Mouse (Mus musculus) ES-Bruce4 (cell line): ENCODE data around the gene Slc25a21. TPM values are rescaled to one million over a fixed set of nuclear protein-coding genes. Genes with fewer than 3 reads are reported as not detected.

Source experiments
- H3K27ac ChIP-seq: 2 replicates; pipeline ENCODE4 v1.5.1; 2012; ENCODE audit warnings: low read length, inconsistent platforms; ENCODE audit not compliant: insufficient read depth
- H3K27me3 ChIP-seq: 2 replicates; pipeline ENCODE4 v1.6.1; 2012; ENCODE audit warnings: mild to moderate bottlenecking, low read length, inconsistent platforms; ENCODE audit not compliant: control insufficient read depth, poor library complexity, insufficient read depth, severe bottlenecking
- H3K36me3 ChIP-seq: 2 replicates; pipeline ENCODE4 v1.6.1; 2012; ENCODE audit warnings: inconsistent platforms, mild to moderate bottlenecking, low read length, moderate library complexity; ENCODE audit not compliant: control insufficient read depth, poor library complexity, insufficient read depth, severe bottlenecking
- H3K4me1 ChIP-seq: one replicate; pipeline ENCODE4 v1.8.1; 2011; ENCODE audit warnings: low read length; ENCODE audit not compliant: control insufficient read depth, insufficient read depth
- H3K4me3 ChIP-seq: 2 replicates; pipeline ENCODE4 v1.5.1; 2011; ENCODE audit warnings: low read depth, mild to moderate bottlenecking, low read length
- H3K9ac ChIP-seq: 2 replicates; pipeline ENCODE4 v1.6.1; 2012; ENCODE audit warnings: low read depth, mild to moderate bottlenecking, inconsistent platforms; ENCODE audit not compliant: poor library complexity, severe bottlenecking
- H3K9me3 ChIP-seq: replicated peaks from 2 replicates; pipeline ENCODE4 v1.6.1; 2012; ENCODE audit warnings: mild to moderate bottlenecking, low read length, inconsistent platforms; ENCODE audit not compliant: control insufficient read depth, poor library complexity, insufficient read depth, severe bottlenecking
- CTCF ChIP-seq: IDR thresholded peaks from one replicate; pipeline ENCODE4 v1.8.1; 2011; ENCODE audit warnings: low read depth, low read length
- EP300 ChIP-seq: IDR thresholded peaks from 2 replicates; pipeline ENCODE4 v1.6.1; 2011; ENCODE audit warnings: low read depth, low read length; ENCODE audit not compliant: insufficient read depth
- POLR2A ChIP-seq: IDR thresholded peaks from one replicate; pipeline ENCODE4 v1.8.1; 2011; ENCODE audit warnings: low read length; ENCODE audit not compliant: insufficient read depth
- polyA plus RNA-seq: library from polyadenylated mRNA; stranded (reverse); fragments of >200 nt; gene quantifications from 2 replicates; pipeline ENCODE4 v1.2.4, GENCODE M21; 2011; ENCODE audit warnings: low read depth; ENCODE audit not compliant: missing spikeins, insufficient read depth, insufficient read length

Slc25a21 gene
- polyA plus RNA-seq, 1 experiment, result not detected

DNA sequence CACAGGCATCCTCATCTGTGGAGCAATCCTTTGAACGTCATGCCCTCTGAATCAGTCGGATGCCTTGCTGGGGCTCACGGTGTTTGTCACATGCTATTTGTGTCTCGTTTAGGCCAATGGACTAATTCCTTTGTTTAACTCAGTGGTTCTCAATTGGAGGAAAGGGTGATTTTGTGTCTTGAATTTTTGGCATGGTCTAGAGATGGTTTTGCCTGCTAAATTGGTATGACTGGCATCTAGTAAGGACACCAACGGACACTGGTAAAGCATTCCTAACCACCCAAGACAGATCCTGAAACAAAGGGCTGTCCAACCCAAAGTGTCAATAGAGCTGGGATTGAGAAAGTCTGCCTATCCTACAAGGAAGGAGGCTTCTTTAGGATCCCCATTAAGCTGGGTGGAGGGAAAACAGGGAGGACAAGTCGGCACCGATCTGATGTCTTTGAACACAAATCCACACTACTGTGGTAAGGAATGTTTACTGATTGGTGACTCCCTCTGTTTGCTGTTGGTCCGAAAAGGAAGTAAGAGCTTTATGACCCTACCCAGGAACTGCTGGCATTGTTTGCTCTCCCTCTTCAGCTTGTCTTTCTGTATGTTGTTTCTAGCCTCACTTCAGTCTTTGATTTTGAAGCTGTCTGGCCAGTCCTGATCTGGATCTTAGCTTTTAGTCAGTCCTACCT is 294.4 kb downstream of the Slc25a21 start:
- no peak overlapping the region for H3K4me3 ChIP-seq
- H3K27me3 ChIP-seq, result no peaks in the 10 kb centered on the region
- no peaks in the 10 kb centered on the region for H3K4me1 ChIP-seq
- H3K9me3 ChIP-seq, result no peaks in the 10 kb centered on the region
- TF ChIP-seq EP300, result no peak
- no peak for TF ChIP-seq CTCF
- TF ChIP-seq POLR2A, result no peak
- no peaks in the 10 kb centered on the region for H3K36me3 ChIP-seq
- H3K9ac ChIP-seq, result no peak overlapping the region
- H3K27ac ChIP-seq, result no peak overlapping the region

DNA sequence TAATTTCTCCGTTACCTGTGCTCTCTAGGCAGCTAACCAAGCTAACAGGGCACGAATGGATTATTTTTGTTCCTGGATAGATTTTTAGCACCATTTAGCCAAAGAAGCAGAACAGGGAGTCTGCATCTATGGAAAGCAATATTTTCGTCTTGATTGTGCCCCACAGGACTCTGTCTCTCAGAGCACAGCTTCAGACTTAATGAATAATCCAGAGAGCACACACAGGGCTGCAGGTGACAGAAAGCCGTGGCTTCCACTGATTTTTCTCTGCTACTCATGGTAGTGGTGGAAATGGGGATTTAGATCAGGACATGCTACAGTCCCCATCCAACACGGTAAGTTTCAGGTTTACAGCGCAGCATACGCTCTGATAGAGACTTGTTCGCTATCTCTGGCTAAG is 299.3 kb downstream of the Slc25a21 start:
- no peak overlapping the region for H3K27ac ChIP-seq
- no peaks in the 10 kb centered on the region for H3K27me3 ChIP-seq

DNA sequence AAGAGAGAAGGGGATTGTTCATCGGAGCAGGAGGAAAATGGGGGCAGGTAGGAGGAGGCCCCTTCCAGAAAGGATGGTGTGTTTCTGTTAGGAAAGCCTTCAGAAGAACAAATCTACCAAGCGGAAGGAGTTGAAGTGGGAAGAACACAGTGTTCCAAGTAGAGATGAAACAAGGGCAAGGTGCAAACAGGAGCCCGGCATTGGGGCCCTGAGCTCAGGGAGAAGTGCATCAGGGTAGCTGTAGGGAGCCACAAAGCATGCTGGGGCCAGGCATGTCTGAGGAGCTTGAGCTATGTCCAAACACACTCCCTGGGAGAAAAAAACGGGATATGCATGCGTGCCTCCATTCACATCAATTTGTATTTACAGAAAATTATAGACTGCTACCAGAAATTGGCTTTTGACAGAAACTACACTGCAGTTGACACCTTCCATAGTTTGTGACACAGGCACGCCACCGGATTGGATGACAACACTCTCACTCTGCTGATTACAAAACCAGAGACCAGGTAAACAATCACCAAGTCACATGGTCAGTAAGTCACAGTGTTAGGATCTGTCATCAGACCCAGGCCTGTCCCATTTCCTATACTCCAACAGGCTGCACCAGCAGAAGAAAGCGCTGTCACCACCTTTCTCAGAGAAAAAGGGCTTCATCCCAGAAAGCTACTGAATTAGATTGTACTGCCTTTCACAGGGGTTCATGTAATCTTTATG is 299.9 kb downstream of the Slc25a21 start:
- Histone ChIP-seq H3K27ac (no peak overlapping the region), H3K36me3 (no peaks in the 10 kb centered on the region), H3K9ac (no peak overlapping the region), H3K9me3 (no peaks in the 10 kb centered on the region), H3K4me1 (no peaks in the 10 kb centered on the region), H3K27me3 (no peaks in the 10 kb centered on the region), H3K4me3 (no peak overlapping the region)
- TF ChIP-seq CTCF (no peak), POLR2A (no peak), EP300 (no peak)

More for the DNA sequence above, 299.3 kb downstream of the Slc25a21 start:
- TF ChIP-seq CTCF, result no peak
- no peak for TF ChIP-seq POLR2A
- no peak for TF ChIP-seq EP300
- Histone ChIP-seq H3K36me3 (no peaks in the 10 kb centered on the region), H3K4me3 (no peak overlapping the region), H3K4me1 (no peaks in the 10 kb centered on the region), H3K9me3 (no peaks in the 10 kb centered on the region), H3K9ac (no peak overlapping the region)

DNA sequence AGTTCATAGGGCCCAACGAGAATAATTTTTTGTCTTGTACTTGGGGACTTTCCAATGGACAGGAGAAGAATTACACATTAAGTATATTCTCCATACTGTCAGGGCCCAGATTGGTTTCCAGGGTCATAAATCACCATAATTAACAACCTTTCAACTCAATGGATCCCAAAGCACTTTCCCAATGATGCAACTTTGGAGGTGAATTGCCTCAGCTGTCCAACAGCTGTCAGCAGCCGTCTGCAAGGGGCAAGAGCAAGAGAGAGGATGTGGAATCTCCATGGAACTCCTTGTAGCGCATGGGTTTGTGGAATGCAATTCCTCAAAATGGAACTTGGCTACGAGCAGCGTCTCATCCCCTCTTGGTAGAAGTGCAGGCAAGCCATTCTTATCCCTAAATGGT is 302.3 kb downstream of the Slc25a21 start:
- Histone ChIP-seq H3K27me3 (no peaks in the 10 kb centered on the region), H3K36me3 (no peaks in the 10 kb centered on the region), H3K27ac (no peak overlapping the region), H3K4me1 (no peaks in the 10 kb centered on the region), H3K4me3 (no peak overlapping the region), H3K9me3 (no peaks in the 10 kb centered on the region), H3K9ac (no peak overlapping the region)
- TF ChIP-seq CTCF (no peak), EP300 (no peak), POLR2A (no peak)

DNA sequence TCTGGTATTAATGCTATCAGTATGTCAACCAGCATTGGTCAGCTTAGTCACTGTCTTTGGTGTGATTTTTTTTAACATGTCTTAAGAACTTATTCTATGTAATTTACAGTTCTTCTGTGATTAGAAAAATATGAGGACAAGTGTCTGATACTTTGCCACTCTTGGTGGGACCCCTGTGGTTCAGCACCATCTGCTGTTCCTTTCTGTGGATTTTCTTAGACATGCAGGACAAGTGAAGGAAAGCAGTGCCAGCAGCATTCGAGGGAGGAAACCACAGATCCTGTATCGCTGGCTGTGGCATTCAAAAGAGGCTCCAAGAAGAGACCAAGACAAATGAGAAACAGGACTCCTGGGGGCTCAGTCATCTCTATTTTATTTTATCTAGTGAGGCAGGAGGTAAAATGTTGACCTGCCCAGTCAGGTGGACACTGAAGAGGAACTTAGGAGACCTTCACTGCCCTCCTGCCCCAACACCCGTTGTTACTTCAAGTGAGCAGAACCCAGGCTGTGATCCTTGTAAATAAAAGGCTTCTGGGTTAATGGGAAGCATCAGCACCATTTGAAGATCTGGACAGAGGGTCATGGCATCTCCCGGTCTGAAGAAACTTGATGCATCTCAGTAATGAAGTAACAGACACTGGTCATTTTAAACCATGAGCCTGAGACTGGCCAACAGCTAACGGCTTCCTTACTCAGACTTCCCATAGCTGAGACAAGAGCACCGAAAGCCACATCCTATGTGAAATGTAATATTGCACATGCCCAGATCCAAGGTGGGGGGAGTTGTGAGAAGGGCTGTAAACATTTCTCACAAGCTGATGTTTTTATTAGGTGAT is 306.2 kb downstream of the Slc25a21 start:
- Histone ChIP-seq H3K4me1 (no peaks in the 10 kb centered on the region), H3K4me3 (no peak overlapping the region), H3K27me3 (no peaks in the 10 kb centered on the region), H3K9me3 (no peaks in the 10 kb centered on the region), H3K9ac (no peak overlapping the region), H3K27ac (no peak overlapping the region), H3K36me3 (no peaks in the 10 kb centered on the region)
- TF ChIP-seq CTCF (no peak), EP300 (no peak), POLR2A (no peak)
